Comparison of ENCODE assay signal across 8 mouse cellular contexts in the genomic region with DNA sequence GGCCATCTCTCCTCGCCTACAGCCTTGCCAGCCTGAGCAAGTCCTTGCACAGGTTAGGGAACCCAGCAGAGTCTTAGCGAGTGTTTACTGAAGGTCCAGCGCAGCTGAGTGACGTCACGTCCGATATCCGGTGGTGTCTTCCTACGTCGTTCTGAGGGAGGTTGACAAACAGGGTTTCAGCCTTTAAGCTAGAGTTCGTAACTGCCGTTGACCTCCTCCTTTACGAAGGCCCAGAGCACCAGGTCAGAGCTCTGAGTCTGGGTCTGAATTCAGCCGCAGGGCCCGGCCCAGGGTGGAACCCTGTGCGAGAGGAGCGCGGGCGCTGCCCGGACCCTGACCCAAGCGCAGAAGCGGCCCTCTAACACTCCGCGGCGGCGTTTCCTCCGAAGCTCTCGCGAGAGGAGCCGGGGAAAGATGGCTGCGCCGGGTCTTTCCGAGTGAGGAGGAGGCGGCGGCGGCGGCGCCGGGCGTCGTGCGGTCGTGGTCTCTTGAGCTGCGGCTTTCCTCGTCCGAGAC. TPM values are rescaled to one million over a fixed set of nuclear protein-coding genes. Genes with fewer than 3 reads are reported as not detected.
DNase-seq lines count a peak whose midpoint lies in the region; ATAC-seq and TF ChIP-seq lines count a peak whose summit lies in the region.

A gene (plus strand): TSS at position 397 of the 516 bp plus-strand sequence.

- peak; percentile 80 for DNase-seq in gastrocnemius, adult 8-10 months (ENCODE audit: low spot score in 2 of 2)
- peak; percentile 96 for DNase-seq in hindlimb bud, embryonic 11.5 days (ENCODE audit: extremely low spot score, low read depth, low spot score)
- peak; percentile 87 to 88 for DNase-seq in left cerebral cortex, adult 8-10 months (ENCODE audit: low spot score in 2 of 2)
- DNase-seq in right cerebral cortex, postnatal 10 days (ENCODE audit: low spot score in 2 of 2) = peak; percentile 95
- DNase-seq in urinary bladder, postnatal 25 days (ENCODE audit: low spot score) = peak; percentile 90

- peaks cover 5% of the 10 kb centered on the region for H3K27me3 ChIP-seq in megakaryocyte, embryonic 14.5 days (replicated peaks)

- peak; percentile 92 for TF ChIP-seq POLR2A in cortical plate, adult 2 months (IDR thresholded peaks at IDR 0.05; ENCODE audit: extremely low read depth, insufficient read depth, low read length)

- H3K36me3 ChIP-seq in megakaryocyte, embryonic 14.5 days (replicated peaks; ENCODE audit: low read length) = peaks cover 11% of the 10 kb centered on the region

- H3K4me3 ChIP-seq in cortical plate, adult 2 months (ENCODE audit: insufficient read depth, low read length) = peak within 1 kb of the TSS; percentile 64
- H3K4me3 ChIP-seq in megakaryocyte, embryonic 14.5 days (replicated peaks) = peak within 1 kb of the TSS; percentile 100

- peak; percentile 91 for ATAC-seq in activated CD4-positive, CD25-positive, alpha-beta regulatory T cell, adult 4 months

- no peaks in the 10 kb centered on the region for H3K9me3 ChIP-seq in megakaryocyte, embryonic 14.5 days

- no peak for TF ChIP-seq CTCF in cortical plate, adult 2 months (IDR thresholded peaks at IDR 0.05; ENCODE audit: extremely low read depth, insufficient read depth, low read length)

- peak within 1 kb of the TSS; percentile 97 for H3K27ac ChIP-seq in cortical plate, adult 2 months (ENCODE audit: insufficient read depth, low read length)

- H3K4me1 ChIP-seq in cortical plate, adult 2 months (ENCODE audit: control insufficient read depth, insufficient read depth, low read length) = no peaks in the 10 kb centered on the region
- peaks cover 30% of the 10 kb centered on the region for H3K4me1 ChIP-seq in megakaryocyte, embryonic 14.5 days

RNA-seq across cellular contexts. Expression of the gene that starts here (rescaled TPM):
- 10 to 100 TPM; 28.8 to 31.6 TPM for polyA plus RNA-seq in activated CD4-positive, CD25-positive, alpha-beta regulatory T cell, adult 4 months (2017; shearing (Covaris generic))
- polyA plus RNA-seq in cortical plate, adult 2 months (2012; rRNA removed) = 48.6 and 50.7 TPM in 2 replicates
- total RNA-seq in gastrocnemius, adult 8-10 months (2022) = 10 to 100 TPM; 22.9 to 31.1 (median 25.7) TPM
- 10 to 100 TPM; 79.1 to 86.6 (median 84.7) TPM for total RNA-seq in left cerebral cortex, adult 8-10 months (2022)
- polyA plus RNA-seq in megakaryocyte, embryonic 14.5 days (2012; ENCODE audit: insufficient read depth, low replicate concordance) = 13.4 and 22.5 TPM in 2 replicates

Comparison
In these comparisons a context has a peak if more than half of its experiments do, and no peak if none do; other contexts are left out.
1. Peak in every context shown above with its lines: DNase-seq, ATAC-seq, H3K4me3 ChIP-seq and H3K27ac ChIP-seq.